Mouse (Mus musculus) Muller cell, postnatal 12 days (primary cell): ENCODE measurements at regions not wholly inside any gene's neighbourhood (a gene's known extent, or its start where the extent isn't known, plus 50 kb on each side); places are given as distances from the start of the nearest gene placed in this dataset.
A peak's percentile ranks its signal among the peaks of the same experiment; 100 is the strongest.

ENCODE experiments used
- DNase-seq: peaks from one replicate; pipeline ENCODE4 v3.0.0-alpha.2; 2015; ENCODE audit errors: inconsistent ontology term

DNA sequence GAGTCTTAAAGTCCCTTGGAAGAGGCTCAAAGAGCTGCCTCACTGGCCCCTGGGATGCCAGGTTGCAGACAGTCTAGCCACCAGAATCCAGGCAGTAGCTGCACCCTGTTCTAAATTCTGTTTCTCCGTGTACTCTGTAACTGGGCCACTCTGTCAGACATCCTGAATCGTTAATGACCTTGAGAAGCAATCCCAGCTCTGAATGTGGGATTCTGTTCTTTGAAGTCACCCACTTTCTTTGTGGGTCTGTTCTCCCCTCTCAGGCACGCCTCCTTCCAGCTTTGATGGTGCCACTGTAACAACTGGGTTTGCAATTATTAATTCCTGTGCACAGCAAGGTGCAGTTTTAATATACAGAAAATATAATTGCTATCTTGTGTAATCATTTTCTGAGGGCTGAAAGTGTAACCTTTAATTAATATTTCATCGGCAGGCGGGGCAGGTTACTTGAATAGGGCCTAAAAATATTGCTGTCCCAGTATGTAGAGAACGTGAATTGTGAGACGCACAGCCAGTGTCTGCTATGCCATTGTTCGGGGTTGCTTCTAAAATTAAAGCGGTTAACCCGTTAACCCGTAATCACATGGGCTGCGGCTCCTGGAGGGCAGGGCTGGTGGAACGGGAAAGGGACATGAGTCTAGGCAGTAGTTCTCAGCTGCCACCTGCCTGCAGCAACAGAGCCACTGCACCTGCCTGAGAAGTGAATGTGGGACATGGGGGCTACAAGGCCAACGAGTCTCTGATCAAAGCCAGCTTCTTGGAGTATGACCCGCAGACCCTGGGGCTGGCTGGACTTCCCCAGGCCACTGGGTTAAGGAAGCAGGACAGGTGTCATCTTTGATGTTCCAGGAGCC, 64.3 kb upstream of the Id2 start:
- no peak for DNase-seq

- no peak for DNase-seq
These were observed 62.2 kb upstream of the Id2 start for GRCm38 (mm10) chr12:25159091-25159490.

- no peak for DNase-seq
These were observed 60.3 kb upstream of the Id2 start for GRCm38 (mm10) chr12:25157238-25157637.

- DNase-seq, result peak; percentile 34
These were observed 58.5 kb upstream of the Id2 start for GRCm38 (mm10) chr12:25155396-25155795.

GRCm38 (mm10) chr12:25148099-25148498, 51.2 kb upstream of the Id2 start:
- DNase-seq, result no peak
